Mouse (Mus musculus): ENCODE data around the gene Jun.

Gene Jun

GRCm38 (mm10) chr4:95025847-95026600 lies 26.0 kb downstream of the Jun start:
- no peak for DNase-seq (ENCODE audit: low spot score)

- DNase-seq (ENCODE audit: low spot score): no peak
Observed at GRCm38 (mm10) chr4:95023350-95023953, 28.6 kb downstream of the Jun start.

- DNase-seq (ENCODE audit: low spot score): no peak
Observed at GRCm38 (mm10) chr4:95021649-95022637, 30.1 kb downstream of the Jun start.

- no peak for DNase-seq (ENCODE audit: low spot score)
Observed at GRCm38 (mm10) chr4:95020201-95020600, 31.8 kb downstream of the Jun start.

GRCm38 (mm10) chr4:95018221-95018620 lies 33.8 kb downstream of the Jun start:
- DNase-seq (ENCODE audit: low spot score): no peak

GRCm38 (mm10) chr4:95012706-95013105 lies 39.3 kb downstream of the Jun start:
- no peak for DNase-seq (ENCODE audit: low spot score)

GRCm38 (mm10) chr4:95012256-95012655 lies 39.8 kb downstream of the Jun start:
- DNase-seq (ENCODE audit: low spot score): no peak

GRCm38 (mm10) chr4:95008175-95009057 lies 43.6 kb downstream of the Jun start:
- DNase-seq (ENCODE audit: low spot score): peak; percentile 74

GRCm38 (mm10) chr4:95007759-95008158 lies 44.3 kb downstream of the Jun start:
- no peak for DNase-seq (ENCODE audit: low spot score)

GRCm38 (mm10) chr4:95005251-95005830 lies 46.7 kb downstream of the Jun start:
- no peak for DNase-seq (ENCODE audit: low spot score)

- no peak for DNase-seq (ENCODE audit: low spot score)
Observed at GRCm38 (mm10) chr4:95001043-95001775, 50.8 kb downstream of the Jun start.

GRCm38 (mm10) chr4:95000147-95000546 lies 51.9 kb downstream of the Jun start:
- DNase-seq (ENCODE audit: low spot score): no peak

- DNase-seq (ENCODE audit: low spot score): no peak
Observed at GRCm38 (mm10) chr4:94999249-94999648, 52.8 kb downstream of the Jun start.

Measured in urinary bladder, postnatal 14 days (tissue).